Mouse (Mus musculus): ENCODE results near the gene Ergic2.
A peak's percentile ranks its signal among the peaks of the same experiment; 100 is the strongest.

The Ergic2 gene

DNA sequence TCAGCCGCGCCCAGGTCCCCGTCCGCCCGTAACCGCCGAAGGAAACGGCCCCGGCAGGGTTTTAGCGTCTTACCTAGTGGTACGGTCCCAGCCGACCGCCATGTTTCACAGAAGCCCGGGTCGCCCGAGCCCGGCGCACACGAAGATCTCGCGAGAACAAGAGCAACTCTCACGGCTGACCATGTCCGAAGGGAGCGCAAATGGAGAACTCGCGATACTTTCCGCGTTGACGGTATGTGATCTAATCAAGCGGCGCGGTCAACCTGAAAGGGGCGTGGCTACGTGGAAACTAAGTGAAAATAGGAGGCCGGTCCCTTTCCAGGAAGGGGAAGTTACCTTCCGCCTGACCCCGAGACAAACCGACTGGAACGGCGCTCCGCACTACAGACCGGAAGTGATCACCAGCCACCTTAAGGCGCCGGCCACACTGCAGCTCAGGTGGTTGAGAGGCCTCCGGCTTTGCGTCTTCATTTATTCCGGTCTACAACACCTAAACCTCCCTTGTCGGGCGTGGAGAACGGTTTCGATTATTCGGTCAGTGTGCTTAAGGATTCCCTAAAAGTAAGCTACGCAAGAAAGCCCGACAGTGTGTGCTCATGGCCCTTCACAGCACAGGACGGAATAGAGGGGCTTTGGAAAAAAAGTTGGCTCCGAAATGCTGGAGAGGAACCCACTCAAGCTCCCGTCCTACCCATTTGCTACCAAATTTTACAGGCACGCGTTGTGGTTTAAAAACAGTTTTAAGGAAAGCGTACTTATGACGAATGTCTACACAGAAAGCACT is at the start of gene Ergic2:
Ergic2 (minus strand) TSS at position 478 of the 784 bp plus-strand sequence.
- peak; percentile 99 for DNase-seq (ENCODE audit: low spot score)

DNA sequence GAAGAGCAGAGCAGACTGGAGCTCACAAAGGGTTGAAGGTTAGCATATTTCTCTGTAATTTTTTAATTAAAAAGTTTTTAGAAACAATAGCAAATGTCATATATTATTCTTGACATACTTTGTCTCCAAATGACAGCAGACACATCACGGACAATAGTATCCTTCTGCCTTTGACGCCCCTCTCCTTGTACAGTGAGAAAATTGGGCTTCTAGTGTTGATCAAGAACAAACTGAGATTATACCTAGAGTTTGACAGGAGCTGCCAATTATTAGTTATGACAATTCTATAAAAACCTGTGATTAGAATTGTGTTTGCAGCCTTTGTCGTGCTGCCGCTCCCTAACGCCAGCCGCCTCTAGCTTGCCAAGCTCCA is 48.5 kb upstream of the Ergic2 start:
- DNase-seq (ENCODE audit: low spot score): no peak

DNA sequence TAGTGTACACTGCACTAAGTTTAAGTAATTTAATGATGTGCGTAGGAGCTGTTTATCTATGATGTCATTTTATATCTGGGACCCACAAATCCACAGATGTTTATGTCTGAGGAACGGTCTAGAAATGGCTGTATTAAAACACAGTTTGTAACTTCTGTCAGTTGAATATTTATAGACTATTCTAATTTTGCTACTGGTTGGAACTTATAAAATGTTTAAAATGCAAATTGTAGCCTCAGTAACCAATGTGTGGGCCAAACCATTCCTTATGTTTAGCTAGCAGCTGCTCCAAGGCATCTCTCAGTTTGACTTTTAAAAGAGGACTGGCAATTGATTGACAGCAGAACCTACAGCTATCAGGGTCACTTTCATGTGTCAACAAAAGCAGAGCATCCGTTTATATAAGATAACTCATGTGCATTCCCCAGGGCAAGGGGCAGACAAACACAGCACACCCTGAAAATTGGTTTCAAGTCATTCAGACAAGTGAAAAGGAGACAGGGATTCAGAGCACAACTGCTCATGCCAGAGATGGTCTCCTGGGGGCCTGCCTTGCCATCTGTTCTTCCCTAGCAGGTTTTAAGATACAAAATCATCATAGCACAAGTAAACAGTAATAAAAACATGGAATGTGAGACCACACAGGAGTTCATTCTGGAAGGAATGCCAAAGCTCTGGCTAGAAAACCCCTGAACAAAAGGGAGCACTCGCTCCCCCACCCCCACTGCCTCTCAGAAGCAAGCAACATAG is 48.0 kb upstream of the Ergic2 start:
- no peak for DNase-seq (ENCODE audit: low spot score)

DNA sequence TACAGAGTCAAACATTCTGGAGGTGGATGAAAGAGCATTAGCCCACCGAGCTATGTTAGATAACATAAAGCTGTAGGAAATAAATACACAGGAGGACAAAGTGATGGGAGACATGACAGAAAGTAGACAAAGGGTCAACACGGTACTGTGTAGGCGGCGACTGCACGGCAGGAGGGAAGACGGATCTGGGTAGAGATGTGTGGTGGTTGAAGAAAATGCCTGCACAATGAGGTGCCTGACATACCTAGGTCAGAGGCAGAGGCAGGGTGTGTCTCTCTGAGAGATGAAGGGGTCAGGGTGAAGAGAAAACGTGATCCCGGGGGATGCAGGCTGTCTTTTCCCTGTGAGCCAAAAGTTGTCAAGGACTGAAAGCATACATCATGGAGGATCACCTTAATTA is 46.9 kb upstream of the Ergic2 start:
- DNase-seq (ENCODE audit: low spot score): no peak

DNA sequence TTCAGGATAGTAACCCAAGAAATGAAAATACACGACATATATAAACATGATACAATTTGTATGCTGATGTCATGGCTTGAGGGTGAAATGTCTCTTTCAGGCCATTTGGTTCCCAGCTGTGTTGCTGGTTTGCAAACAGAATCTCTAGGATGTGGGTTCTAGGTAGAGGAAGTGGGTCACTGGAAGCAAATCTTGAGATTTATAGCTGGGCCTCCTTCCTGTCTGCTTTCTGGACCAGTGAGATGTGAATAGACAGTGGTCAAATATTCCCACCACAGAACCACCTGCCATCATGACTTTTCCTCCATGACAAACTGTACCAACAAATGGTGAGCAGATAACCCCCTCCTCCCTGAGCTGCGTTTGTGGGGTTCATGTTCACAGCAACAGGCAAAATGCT is 45.6 kb upstream of the Ergic2 start:
- DNase-seq (ENCODE audit: low spot score): no peak

DNA sequence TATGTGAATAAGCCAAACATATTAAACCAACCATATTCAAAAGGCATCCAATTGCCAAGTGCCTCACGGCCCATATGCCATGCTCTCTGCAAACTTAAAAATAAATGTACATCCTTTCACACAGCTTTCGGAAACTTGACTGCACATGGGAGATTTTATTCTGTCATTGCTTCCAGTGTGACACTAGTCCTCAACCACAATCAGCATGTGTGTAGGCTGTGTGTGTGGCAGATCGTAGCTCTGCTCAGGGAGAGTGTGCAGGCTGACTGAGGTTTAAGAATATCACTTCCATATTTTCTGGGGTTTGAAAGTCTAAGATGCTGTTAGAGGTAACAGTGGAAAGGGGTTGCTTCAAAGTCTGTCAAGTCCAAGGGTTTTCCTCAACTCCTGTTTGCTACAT is 43.9 kb upstream of the Ergic2 start:
- no peak for DNase-seq (ENCODE audit: low spot score)

DNA sequence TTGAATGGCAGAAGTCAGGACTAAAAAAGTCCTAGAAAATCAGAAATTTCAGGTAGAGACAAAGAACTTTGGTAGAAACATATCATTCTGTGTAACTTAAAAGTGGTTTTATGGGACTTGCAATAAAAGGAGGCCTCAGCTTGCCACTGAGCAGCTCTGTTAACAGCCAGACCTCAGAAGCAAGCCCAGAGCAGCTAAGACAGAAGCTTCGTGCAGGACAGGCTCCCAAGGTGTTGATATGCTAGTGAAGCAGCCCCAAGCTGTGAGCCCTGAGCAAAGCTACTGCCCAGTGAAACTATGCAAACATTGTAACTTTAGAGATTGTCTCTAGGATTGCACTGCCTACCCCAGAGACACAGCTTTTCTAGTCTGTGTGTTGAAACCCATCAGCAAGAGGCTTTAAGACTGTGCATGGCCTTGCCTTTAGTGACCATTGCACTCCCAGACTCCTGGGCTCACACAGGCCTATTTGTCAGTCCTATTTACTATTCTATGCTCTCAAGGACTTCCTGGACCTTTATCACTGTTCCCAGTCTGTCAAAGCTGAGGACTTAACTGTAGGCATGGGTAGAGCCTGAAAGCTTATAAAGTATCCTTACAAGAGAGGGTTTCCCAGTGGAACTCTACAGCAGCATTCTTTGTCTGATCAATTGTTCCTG is 43.4 kb upstream of the Ergic2 start:
- DNase-seq (ENCODE audit: low spot score): no peak

DNA sequence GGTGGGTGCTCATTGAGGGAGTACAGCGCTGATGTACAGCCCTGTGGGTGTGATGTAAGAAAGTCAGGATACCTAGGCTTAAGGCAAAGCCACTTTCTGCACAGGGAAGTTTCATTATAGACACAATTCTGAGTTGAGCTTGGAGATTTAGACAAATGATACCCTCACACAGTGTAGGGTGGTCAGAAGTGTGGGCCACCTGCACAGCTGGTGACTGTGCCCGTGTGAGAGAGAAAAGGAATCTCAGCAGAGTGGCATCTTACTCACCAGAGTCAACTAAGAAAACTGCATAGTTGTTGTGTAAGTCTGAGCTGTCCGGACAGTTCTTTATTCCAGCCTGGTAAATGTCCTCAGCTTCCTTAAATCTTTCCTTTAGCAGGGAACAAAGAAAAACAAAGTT is 37.0 kb upstream of the Ergic2 start:
- no peak for DNase-seq (ENCODE audit: low spot score)

DNA sequence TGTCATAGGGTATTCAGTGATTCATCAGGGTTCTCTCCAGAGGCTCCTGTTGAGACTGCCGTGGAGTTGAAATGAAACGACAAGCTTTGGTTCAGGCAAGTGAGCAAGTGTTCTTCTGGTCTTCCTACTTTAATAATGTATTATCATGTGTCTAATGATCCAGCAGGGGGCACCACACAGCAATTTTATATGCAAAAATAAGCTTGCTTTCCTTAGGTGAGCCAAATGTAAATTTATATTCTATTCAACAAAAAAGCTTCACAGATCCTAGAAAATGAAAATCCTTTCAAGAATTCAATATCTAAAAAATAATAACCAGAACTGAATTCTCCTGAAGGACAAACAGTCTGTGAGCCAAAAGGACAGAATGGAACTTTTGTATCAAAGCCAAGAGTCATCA is 36.5 kb upstream of the Ergic2 start:
- peak; percentile 66 for DNase-seq (ENCODE audit: low spot score)

DNA sequence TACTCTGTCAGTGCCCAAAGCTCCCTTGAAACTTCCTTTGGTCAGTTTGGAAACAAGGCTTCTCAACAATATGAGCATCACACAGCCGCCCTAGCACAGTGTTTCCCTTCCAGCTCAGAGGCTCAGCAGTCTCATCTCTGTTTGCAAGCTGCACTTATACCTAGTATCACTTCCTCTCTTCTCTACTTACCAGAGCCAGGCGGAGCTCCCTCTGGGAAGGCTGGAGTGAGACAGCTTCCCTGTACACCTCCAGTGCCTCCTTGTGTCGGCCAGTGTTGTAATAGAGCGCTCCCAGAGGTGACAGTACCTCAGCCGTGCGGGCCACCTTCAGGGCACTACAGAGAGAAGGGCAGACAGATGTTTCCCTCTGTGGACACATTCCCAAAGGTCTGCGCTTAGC is 34.4 kb upstream of the Ergic2 start:
- DNase-seq (ENCODE audit: low spot score): no peak

DNA sequence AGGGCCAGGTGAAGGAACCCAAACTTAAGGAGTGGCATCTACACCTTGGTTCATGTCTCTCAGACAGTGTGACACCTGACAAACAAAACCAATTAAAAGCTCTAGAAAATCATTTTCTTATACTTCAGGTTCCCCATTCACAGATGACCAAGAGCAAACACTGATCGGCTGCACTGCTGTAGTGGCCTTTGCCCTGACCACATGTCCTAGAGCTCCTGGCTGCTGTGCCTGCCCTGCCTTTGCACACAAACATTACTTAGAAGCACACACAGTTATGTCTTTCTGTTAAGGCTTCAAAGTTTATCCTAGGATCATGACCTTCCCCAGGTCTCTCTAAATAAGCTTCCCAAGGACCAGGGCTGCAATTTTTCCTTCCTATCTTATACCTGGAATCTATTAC is 32.7 kb upstream of the Ergic2 start:
- no peak for DNase-seq (ENCODE audit: low spot score)

DNA sequence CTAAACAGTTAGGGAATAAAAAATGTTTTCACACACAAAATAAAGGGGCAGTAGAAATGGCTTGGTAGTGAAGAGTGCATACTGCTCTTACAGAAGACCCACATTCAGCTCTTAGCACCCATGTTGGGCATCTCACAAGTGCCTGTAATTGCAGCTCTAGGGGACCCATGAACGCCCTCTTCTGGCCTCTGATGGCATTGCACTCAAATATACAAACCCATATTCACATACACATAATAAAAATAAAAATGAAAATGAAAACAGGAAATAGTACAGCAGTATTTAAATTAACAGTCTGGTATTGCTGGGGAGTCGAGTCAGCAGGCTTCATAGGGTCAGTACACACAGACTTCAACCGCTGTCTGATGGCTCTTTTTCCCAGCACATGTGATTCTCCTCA is 30.1 kb upstream of the Ergic2 start:
- no peak for DNase-seq (ENCODE audit: low spot score)

DNA sequence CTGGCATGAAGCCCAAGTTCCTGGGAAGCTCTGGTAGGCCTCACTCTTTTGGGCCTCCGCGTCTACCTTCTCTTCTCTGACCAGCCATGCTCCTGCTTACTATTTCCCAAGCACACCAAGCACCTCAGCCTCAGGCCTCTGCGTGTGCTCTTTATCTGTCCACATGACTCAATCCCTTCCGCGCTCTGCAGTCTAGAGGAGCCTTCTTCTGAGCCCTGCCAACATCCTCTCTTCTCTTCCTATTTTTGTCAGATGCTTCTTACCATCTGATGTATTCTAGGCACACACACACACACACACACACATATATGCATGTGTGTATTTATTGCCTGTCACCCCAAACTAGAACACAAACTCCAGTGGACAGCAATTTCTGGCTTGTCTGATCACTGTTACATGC is 29.5 kb upstream of the Ergic2 start:
- DNase-seq (ENCODE audit: low spot score): no peak

DNA sequence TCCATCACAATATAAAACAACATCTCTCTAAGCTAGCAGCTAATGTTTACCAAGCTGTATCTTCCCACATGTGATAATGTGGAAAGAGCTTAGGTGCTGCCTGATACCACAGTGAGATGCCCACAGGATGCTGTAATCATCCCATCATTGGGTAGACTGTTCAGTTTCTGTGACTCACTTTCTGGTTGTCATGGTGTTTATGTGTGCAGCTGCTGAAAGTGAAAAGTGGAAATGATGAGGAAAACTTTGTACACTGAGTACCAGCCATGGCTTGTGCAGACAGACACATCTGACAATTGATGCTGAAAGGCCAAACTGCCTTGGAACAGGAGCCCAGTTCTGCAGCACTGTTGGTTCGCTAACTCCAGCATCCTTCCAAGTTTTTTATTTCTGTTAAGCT is 27.1 kb upstream of the Ergic2 start:
- DNase-seq (ENCODE audit: low spot score): no peak

DNA sequence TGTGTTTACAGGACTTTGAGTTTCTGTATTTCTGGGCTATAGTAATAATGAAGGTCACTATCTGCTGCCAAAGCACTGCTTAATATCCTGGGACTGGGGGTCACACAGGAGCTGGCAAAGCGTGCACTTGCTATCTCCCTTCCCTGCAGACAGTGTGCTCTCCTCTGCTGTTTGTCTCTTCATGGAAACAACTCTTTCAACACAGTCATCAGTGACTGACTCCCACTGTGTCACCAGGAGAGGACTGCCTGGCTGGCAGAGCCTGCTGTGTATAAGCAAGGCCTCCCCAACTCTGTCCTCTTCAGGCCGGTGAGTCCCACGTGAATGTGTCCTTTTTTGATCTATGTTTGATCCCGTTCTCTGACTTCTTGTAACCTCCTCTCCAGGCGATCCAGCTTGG is 25.3 kb upstream of the Ergic2 start:
- DNase-seq (ENCODE audit: low spot score): no peak

DNA sequence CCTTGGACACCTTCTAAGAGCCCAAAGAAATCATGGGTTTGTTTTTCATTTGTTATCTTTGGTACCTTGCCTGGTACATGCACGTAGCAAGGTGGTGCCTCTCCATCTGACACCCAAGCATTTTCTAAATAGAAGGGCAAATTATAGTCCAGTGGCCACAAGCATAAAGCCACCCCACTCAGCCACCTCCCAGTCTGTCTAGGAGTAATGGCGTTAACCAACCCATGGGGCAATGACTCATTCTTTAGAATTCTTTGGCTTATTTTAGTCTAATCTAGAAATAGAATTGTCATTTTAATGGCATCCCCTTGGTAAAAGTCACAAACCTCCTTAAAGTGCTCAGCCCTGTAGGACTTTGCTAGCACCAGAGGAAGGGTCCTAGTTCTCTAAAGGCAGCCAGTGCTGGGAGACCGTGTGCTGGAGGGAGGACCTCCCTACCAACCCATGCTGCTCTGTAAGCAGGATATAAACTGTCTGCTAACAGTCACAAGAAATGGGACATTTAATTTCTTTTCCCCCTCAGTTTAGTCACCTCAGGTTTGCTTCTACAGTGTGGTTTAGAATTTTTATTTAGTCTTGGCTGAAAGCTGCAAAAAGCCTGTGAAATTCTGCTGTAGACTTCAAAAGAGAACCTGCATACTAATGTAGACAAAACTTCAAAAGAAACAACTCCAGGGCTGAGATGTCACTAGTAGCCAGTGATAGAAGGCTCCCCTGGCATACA is 22.1 kb upstream of the Ergic2 start:
- DNase-seq (ENCODE audit: low spot score): no peak

DNA sequence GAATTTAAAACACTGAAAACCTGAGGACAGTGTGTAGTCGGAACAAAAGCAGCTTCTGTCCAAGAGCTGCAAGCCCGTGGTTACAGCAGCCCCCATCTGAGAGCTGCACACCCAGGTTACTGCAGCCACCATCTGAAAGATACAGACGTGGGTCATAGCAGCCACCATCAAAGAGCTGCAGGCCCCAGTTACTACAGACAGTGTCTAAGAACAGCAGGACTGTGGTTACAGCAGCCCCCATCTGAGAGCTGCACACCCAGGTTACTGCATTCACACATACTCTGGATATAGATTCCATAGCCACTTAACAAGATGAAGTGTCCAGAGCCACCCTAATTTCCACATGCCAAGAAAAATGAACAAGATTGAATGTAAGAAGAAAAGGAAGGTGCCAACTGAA is 15.4 kb upstream of the Ergic2 start:
- no peak for DNase-seq (ENCODE audit: low spot score)

DNA sequence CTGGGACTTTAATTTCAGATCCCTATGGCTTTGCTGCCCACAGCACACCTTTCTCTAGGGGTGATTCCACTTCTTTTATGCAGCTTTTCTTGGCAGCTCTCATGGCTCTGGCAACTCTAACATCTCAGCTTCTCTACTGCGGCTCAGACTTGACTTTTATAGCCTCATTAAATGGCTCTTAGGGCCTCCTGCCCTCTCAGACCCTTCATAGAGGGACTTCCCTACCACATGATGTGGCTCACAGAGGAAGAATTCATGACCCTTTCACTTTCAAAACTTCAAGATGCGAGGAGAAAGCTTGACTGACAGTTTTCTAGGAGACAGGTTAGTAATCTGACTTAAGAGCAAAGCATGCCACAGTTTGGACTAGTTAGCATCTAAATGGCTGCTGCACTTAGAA is 10.5 kb upstream of the Ergic2 start:
- no peak for DNase-seq (ENCODE audit: low spot score)

DNA sequence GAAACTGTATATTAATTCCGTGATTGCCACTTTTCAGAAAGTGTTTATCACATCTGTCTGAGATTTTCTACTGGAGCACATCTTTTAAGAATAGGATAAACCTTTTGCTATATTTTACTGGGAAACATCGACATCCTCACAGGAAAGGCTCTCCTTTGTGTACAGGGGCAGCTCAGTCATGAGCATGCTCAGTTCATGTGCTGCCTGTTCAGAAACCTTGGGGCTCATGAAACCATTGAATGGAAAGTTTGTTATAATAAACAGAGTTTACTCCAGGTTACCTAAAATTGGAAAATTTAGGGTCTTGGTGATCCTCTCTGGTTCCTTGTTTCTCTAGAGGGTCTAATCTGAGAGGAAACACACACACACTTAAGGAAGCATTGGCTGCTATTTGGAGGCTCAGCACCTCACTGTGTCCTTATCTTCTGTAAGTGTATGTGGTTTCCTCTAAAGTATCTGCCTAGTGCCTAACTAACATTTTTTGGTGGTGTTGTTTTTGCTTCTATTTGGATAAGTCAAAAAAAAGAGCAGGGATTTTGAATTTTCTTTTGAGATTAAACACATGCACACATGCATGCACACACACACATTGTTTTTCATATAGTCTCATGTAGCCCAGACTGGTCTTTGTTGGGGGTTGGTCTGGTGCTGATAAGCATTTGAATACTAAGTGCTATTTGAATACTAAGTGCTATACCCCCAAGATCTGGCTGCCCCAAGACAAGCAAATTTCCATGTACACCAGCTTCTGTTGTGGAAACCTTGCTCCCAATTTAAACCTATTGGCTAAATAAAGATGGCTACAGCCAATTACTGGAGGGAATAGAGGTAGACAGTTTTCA is 6.3 kb upstream of the Ergic2 start:
- no peak for DNase-seq (ENCODE audit: low spot score)

DNA sequence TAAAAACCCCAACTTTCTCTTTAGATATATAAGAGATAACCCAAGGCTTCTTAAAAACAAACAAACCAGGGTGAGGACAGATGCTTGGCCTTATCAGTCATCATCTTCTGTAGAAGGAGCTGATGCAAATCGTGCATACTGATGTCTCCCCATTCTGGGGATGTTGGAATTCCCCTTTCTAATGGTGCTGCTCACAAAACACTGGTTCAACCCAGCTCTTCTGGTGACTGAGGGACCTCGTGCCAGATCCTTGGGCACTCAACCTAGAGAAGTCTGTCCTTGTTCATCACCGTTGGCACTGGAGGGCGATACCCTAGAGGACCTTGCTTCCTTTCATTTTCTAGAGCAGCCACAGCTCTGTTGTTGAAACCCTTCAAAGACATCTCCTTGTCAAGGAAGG is 4.6 kb upstream of the Ergic2 start:
- no peak for DNase-seq (ENCODE audit: low spot score)

DNA sequence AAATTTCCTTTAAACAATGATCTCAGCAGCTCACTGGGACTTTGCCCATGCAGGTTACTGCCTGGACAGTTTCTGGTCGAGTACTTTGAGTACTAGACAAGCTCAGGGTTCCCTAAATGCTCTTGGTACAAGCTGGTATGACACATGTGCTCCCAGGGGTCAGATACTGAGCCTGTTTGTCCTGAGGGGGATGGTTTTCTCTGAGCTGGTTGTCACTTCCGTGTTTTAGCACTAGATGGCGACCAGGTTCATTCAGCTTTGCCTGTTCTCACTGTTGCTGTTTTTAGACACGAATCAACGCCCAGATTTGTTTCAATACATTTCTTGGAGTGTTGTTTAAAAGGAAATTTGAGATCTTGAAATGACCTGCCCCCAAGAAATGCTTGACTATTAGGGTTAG is 2.6 kb upstream of the Ergic2 start:
- peak; percentile 48 for DNase-seq (ENCODE audit: low spot score)

DNA sequence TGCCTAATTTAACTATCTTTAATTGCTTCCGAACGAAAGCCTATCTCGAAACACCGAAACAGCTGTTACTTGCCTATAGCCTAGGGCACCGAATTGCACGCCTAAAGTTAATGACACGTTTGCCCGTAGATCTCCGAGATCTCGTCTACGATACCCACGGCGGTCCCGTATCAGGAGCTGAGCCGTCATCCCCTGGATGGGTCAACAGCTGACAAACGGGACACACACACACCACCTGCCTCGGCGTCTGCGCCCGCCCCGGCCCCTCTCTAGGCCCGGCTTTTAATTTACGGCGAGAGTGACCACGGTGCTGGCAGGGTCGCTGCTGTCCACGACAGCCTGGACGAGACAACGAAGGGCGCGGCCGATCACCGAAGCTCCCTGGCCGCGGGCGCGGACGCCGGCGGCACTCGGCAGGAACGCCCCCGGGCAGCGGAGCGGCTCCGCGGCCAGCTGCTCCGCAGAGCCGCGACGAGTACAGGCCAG is 740 bp downstream of the Ergic2 start:
- DNase-seq (ENCODE audit: low spot score): peak; percentile 25
